Mouse (Mus musculus): ENCODE data around the gene D930007J09Rik. TPM values are rescaled to one million over a fixed set of nuclear protein-coding genes. Genes with fewer than 3 reads are reported as not detected.

D930007J09Rik gene
- polyA plus RNA-seq, 1 experiment from 2014 or later: not detected

GRCm38 (mm10) chr13:32775889-32776288 is 26.8 kb downstream of the D930007J09Rik start:
- WGBS: 96% methylated on average over 9 of the region's 9 CpGs
- no peak for ATAC-seq

GRCm38 (mm10) chr13:32769960-32770359 is 32.7 kb downstream of the D930007J09Rik start:
- Histone ChIP-seq H3K9me3 (replicated peaks) (no peaks in the 10 kb centered on the region), H3K9ac (no peak overlapping the region), H3K4me1 (no peaks in the 10 kb centered on the region), H3K27ac (no peak overlapping the region), H3K27me3 (no peaks in the 10 kb centered on the region), H3K4me3 (no peak overlapping the region), H3K4me2 (no peak overlapping the region), H3K36me3 (ENCODE audit: poor library complexity, severe bottlenecking) (no peaks in the 10 kb centered on the region)
- 11% methylated on average over 3 of the region's 3 CpGs for WGBS
- ATAC-seq: no peak

More at GRCm38 (mm10) chr13:32775889-32776288, 26.8 kb downstream of the D930007J09Rik start:
- Histone ChIP-seq H3K27ac (no peak overlapping the region), H3K9me3 (replicated peaks) (no peaks in the 10 kb centered on the region), H3K9ac (no peak overlapping the region), H3K4me1 (no peaks in the 10 kb centered on the region), H3K36me3 (ENCODE audit: poor library complexity, severe bottlenecking) (no peaks in the 10 kb centered on the region), H3K27me3 (no peaks in the 10 kb centered on the region), H3K4me2 (no peak overlapping the region), H3K4me3 (no peak overlapping the region)

GRCm38 (mm10) chr13:32768104-32768503 is 34.5 kb downstream of the D930007J09Rik start:
- Histone ChIP-seq H3K4me2 (no peak overlapping the region), H3K4me1 (no peaks in the 10 kb centered on the region), H3K27me3 (no peaks in the 10 kb centered on the region), H3K27ac (no peak overlapping the region), H3K36me3 (ENCODE audit: poor library complexity, severe bottlenecking) (no peaks in the 10 kb centered on the region), H3K9ac (no peak overlapping the region), H3K9me3 (replicated peaks) (no peaks in the 10 kb centered on the region), H3K4me3 (no peak overlapping the region)
- no peak for ATAC-seq
- WGBS: 11% methylated on average over 4 of the region's 4 CpGs

- no peaks in the 10 kb centered on the region for H3K9me3 ChIP-seq (replicated peaks)
- no peaks in the 10 kb centered on the region for H3K27me3 ChIP-seq
- no peaks in the 10 kb centered on the region for H3K4me1 ChIP-seq
- H3K4me3 ChIP-seq: no peak overlapping the region
- no peak for ATAC-seq
- 49% methylated on average over 7 of the region's 7 CpGs for WGBS
- H3K4me2 ChIP-seq: no peak overlapping the region
- H3K36me3 ChIP-seq (ENCODE audit: poor library complexity, severe bottlenecking): no peaks in the 10 kb centered on the region
- H3K27ac ChIP-seq: no peak overlapping the region
- H3K9ac ChIP-seq: no peak overlapping the region
Observed at GRCm38 (mm10) chr13:32764448-32764847, 38.2 kb downstream of the D930007J09Rik start.

- 87% methylated on average over 3 of the region's 3 CpGs for WGBS
- Histone ChIP-seq H3K9ac (no peak overlapping the region), H3K9me3 (replicated peaks) (no peaks in the 10 kb centered on the region), H3K4me1 (peaks cover 8% of the 10 kb centered on the region; the same call in 1 of the 2 replicates), H3K4me3 (no peak overlapping the region), H3K4me2 (no peak overlapping the region), H3K27me3 (no peaks in the 10 kb centered on the region), H3K36me3 (ENCODE audit: poor library complexity, severe bottlenecking) (no peaks in the 10 kb centered on the region), H3K27ac (no peak overlapping the region)
- ATAC-seq: no peak
Observed at GRCm38 (mm10) chr13:32763141-32763540, 39.5 kb downstream of the D930007J09Rik start.

- WGBS: 88% methylated on average over 2 of the region's 2 CpGs
- H3K4me1 ChIP-seq: peaks cover 8% of the 10 kb centered on the region; the same call in 1 of the 2 replicates
- no peak overlapping the region for H3K9ac ChIP-seq
- H3K36me3 ChIP-seq (ENCODE audit: poor library complexity, severe bottlenecking): no peaks in the 10 kb centered on the region
- H3K27me3 ChIP-seq: no peaks in the 10 kb centered on the region
- no peak overlapping the region for H3K27ac ChIP-seq
- no peak overlapping the region for H3K4me3 ChIP-seq
- H3K4me2 ChIP-seq: no peak overlapping the region
- no peaks in the 10 kb centered on the region for H3K9me3 ChIP-seq (replicated peaks)
- no peak for ATAC-seq
Observed at GRCm38 (mm10) chr13:32760795-32761194, 41.9 kb downstream of the D930007J09Rik start.

- peak; percentile 65; the same call in 1 of the 2 replicates for ATAC-seq
- Histone ChIP-seq H3K9ac (no peak overlapping the region), H3K27ac (no peak overlapping the region), H3K9me3 (replicated peaks) (no peaks in the 10 kb centered on the region), H3K4me3 (no peak overlapping the region), H3K4me1 (peaks cover 8% of the 10 kb centered on the region; the same call in 1 of the 2 replicates), H3K27me3 (no peaks in the 10 kb centered on the region), H3K4me2 (no peak overlapping the region), H3K36me3 (ENCODE audit: poor library complexity, severe bottlenecking) (no peaks in the 10 kb centered on the region)
- 9% methylated on average over 4 of the region's 4 CpGs for WGBS
Observed at GRCm38 (mm10) chr13:32759036-32759435, 43.6 kb downstream of the D930007J09Rik start.

Other genes starting within 250 kb of the D930007J09Rik start
- gene Mylk4, start 18.9 kb downstream of the D930007J09Rik start, polyA plus RNA-seq (2015; fragmentation: Nextera tagmentation; extraction: Ambion mirVana): 0.04 TPM in 1 of 2 replicates, not detected in the other
- gene Wrnip1, start 811 bp downstream of the D930007J09Rik start, polyA plus RNA-seq (2015; fragmentation: Nextera tagmentation; extraction: Ambion mirVana): 22.1 and 22.5 TPM in 2 replicates
- gene Serpinb1a, start 48.3 kb upstream of the D930007J09Rik start, polyA plus RNA-seq (2015; fragmentation: Nextera tagmentation; extraction: Ambion mirVana): 0.22 and 0.97 TPM in 2 replicates
- gene Serpinb1c, start 95.4 kb upstream of the D930007J09Rik start, polyA plus RNA-seq (2015; fragmentation: Nextera tagmentation; extraction: Ambion mirVana): not detected in 2 replicates
- gene Serpinb6b, start 162.4 kb upstream of the D930007J09Rik start, polyA plus RNA-seq (2015; fragmentation: Nextera tagmentation; extraction: Ambion mirVana): 0.49 and 0.70 TPM in 2 replicates
- 0.42 and 0.61 TPM in 2 replicates for gene Serpinb9, start 200.4 kb upstream of the D930007J09Rik start, polyA plus RNA-seq (2015; fragmentation: Nextera tagmentation; extraction: Ambion mirVana)
- 0.06 and 0.09 TPM in 2 replicates for gene Serpinb9b, start 224.6 kb upstream of the D930007J09Rik start, polyA plus RNA-seq (2015; fragmentation: Nextera tagmentation; extraction: Ambion mirVana)